Mouse (Mus musculus): ENCODE measurements around the gene Caml. TPM values are rescaled to one million over a fixed set of nuclear protein-coding genes. Genes with fewer than 3 reads are reported as not detected.

The Caml gene
- polyA plus RNA-seq, 1 experiment from 2014 or later: 44.0 TPM

DNA sequence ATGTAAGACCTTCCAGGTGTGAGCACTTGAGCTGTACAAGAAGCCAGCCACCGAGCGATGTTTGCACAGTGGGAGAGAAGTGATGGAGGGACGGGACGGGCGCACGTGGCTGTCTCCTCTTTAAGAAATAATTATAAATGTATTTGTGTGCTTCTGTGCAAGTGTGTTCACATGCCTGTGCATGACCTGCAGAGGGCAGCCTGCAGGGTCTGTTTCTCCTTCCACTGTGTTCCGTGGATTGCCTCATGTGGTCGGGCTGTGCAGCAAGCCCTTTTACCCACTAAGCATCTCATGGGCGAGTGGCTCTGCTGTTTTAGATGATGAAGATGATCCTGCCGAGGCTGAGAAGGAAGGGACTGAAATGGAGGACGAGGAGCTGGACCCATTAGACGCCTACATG is 27.3 kb downstream of the Caml start:
- WGBS: 87% methylated on average over 12 of the region's 12 CpGs
- ATAC-seq: no peak
- Histone ChIP-seq H3K4me1 (ENCODE audit: control insufficient read depth, insufficient read depth, low read length) (no peaks in the 10 kb centered on the region), H3K4me3 (ENCODE audit: low read length) (no peak overlapping the region), H3K27ac (ENCODE audit: low read length) (no peak overlapping the region), H3K36me3 (ENCODE audit: control insufficient read depth, insufficient read depth, low read length) (peaks cover 28% of the 10 kb centered on the region), H3K4me2 (ENCODE audit: low read depth, low read length) (no peak overlapping the region), H3K27me3 (replicated peaks; ENCODE audit: control insufficient read depth, insufficient read depth, low read length) (no peaks in the 10 kb centered on the region), H3K9me3 (ENCODE audit: control insufficient read depth, low read length) (no peaks in the 10 kb centered on the region), H3K9ac (ENCODE audit: low read depth, low read length) (no peak overlapping the region)

DNA sequence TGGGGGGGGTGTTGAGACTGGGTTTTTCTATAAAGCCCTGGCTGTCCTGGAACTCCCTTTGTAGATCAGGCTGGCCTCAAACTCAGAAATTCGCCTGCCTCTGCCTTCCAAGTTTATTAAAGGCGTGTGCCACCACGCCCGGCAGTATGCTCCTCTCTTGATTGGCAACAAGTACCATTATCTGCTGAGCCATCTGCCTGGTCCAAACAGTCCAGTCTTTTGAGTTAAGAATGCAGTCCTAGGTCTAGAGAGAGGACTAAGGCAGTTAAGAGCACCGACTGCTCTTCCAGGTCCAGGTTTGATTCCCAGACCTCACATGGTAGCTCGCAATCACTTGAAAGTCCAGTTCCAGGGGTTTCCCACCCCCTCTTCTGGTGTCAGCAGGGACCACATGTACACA is 28.2 kb downstream of the Caml start:
- peaks cover 20% of the 10 kb centered on the region for H3K36me3 ChIP-seq (ENCODE audit: control insufficient read depth, insufficient read depth, low read length)
- H3K27me3 ChIP-seq (replicated peaks; ENCODE audit: control insufficient read depth, insufficient read depth, low read length): no peaks in the 10 kb centered on the region
- no peak for ATAC-seq
- no peak overlapping the region for H3K4me3 ChIP-seq (ENCODE audit: low read length)
- H3K9ac ChIP-seq (ENCODE audit: low read depth, low read length): no peak overlapping the region
- H3K27ac ChIP-seq (ENCODE audit: low read length): no peak overlapping the region
- no peak overlapping the region for H3K4me2 ChIP-seq (ENCODE audit: low read depth, low read length)
- 87% methylated on average over 6 of the region's 6 CpGs for WGBS
- H3K9me3 ChIP-seq (ENCODE audit: control insufficient read depth, low read length): no peaks in the 10 kb centered on the region
- no peaks in the 10 kb centered on the region for H3K4me1 ChIP-seq (ENCODE audit: control insufficient read depth, insufficient read depth, low read length)

DNA sequence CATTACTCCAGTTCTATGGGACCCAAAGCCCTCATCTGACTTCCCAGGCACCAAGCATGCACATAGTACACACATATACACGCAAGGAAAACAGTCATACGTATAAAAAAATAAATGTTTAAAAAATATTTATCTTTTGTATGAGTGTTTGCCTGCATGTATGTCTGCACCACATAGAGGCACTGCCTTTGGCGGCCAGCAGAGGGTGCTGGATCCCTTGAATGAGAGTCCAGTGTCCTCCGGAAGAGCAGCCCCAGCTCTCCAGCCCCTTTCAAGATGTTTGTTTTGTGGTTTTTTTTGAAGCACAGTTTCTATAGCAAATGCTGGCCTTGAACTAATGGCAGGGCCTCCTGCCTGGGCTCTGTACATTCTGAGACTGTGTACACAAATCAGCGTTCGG is 45.7 kb downstream of the Caml start:
- WGBS: 80% methylated on average over 6 of the region's 6 CpGs
- no peaks in the 10 kb centered on the region for H3K27me3 ChIP-seq (replicated peaks; ENCODE audit: control insufficient read depth, insufficient read depth, low read length)
- H3K4me1 ChIP-seq (ENCODE audit: control insufficient read depth, insufficient read depth, low read length): no peaks in the 10 kb centered on the region
- H3K36me3 ChIP-seq (ENCODE audit: control insufficient read depth, insufficient read depth, low read length): peaks cover 57% of the 10 kb centered on the region
- H3K4me2 ChIP-seq (ENCODE audit: low read depth, low read length): no peak overlapping the region
- H3K9ac ChIP-seq (ENCODE audit: low read depth, low read length): no peak overlapping the region
- H3K4me3 ChIP-seq (ENCODE audit: low read length): no peak overlapping the region
- H3K9me3 ChIP-seq (ENCODE audit: control insufficient read depth, low read length): peaks cover 3% of the 10 kb centered on the region; the same call in 1 of the 2 replicates
- H3K27ac ChIP-seq (ENCODE audit: low read length): no peak overlapping the region
- ATAC-seq: no peak

DNA sequence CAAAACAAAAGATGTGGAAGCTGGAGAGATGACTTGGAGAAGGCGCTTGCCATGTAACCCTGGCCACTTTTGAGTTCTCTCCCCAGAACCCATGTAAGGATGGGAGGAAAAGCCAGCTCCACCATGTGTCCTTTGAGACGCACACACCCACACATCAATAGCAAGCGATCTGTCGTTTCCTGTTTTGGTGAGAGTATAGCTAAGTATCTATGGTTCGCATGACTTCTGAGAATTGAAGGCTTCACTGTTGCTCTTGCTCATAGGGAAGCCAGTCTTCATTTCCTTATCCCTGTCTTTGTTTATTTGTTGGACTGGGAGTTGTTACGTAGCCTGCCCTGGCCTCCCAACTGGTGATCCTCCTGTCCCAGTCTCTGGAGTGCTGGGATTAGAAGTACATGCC is 49.9 kb downstream of the Caml start:
- Histone ChIP-seq H3K9me3 (ENCODE audit: control insufficient read depth, low read length) (peaks cover 3% of the 10 kb centered on the region; the same call in 1 of the 2 replicates), H3K4me2 (ENCODE audit: low read depth, low read length) (no peak overlapping the region)
- WGBS: 91% methylated on average over 6 of the region's 6 CpGs

DNA sequence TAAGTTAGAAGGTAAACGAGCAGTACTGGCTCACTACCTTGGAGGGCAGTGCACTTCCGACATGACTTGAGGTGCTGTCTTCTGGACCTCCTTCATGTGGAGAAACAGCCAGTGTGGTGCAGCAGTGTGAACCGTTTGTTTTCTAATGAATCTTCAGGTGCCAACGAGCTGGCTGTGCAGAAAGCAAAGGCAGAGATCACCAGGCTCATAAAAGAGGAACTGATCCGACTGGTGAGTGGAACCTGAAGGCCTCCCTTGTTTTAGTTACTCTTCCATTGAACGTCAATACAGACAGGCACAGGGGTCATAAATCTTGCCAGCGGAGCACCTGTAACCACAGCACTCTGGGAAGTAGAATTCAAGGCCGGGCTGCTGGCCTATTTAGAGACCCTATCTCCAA is 54.6 kb downstream of the Caml start:
- Histone ChIP-seq H3K9me3 (ENCODE audit: control insufficient read depth, low read length) (no peaks in the 10 kb centered on the region), H3K27me3 (replicated peaks; ENCODE audit: control insufficient read depth, insufficient read depth, low read length) (no peaks in the 10 kb centered on the region), H3K4me2 (ENCODE audit: low read depth, low read length) (no peak overlapping the region), H3K9ac (ENCODE audit: low read depth, low read length) (no peak overlapping the region), H3K27ac (ENCODE audit: low read length) (no peak overlapping the region), H3K4me1 (ENCODE audit: control insufficient read depth, insufficient read depth, low read length) (no peaks in the 10 kb centered on the region), H3K4me3 (ENCODE audit: low read length) (no peak overlapping the region), H3K36me3 (ENCODE audit: control insufficient read depth, insufficient read depth, low read length) (peaks cover 16% of the 10 kb centered on the region)
- no peak for ATAC-seq
- WGBS: 53% methylated on average over 8 of the region's 8 CpGs

More for the DNA sequence above, 49.9 kb downstream of the Caml start:
- ATAC-seq: no peak
- Histone ChIP-seq H3K4me1 (ENCODE audit: control insufficient read depth, insufficient read depth, low read length) (no peaks in the 10 kb centered on the region), H3K36me3 (ENCODE audit: control insufficient read depth, insufficient read depth, low read length) (peaks cover 39% of the 10 kb centered on the region), H3K4me3 (ENCODE audit: low read length) (no peak overlapping the region), H3K27ac (ENCODE audit: low read length) (no peak overlapping the region), H3K27me3 (replicated peaks; ENCODE audit: control insufficient read depth, insufficient read depth, low read length) (no peaks in the 10 kb centered on the region), H3K9ac (ENCODE audit: low read depth, low read length) (no peak overlapping the region)

Other genes with a start within 250 kb of the Caml start
- gene Slc34a1, start 224.8 kb upstream of the Caml start, polyA plus RNA-seq (2015; fragmentation: Nextera tagmentation; extraction: Ambion mirVana): 0.07 TPM in 1 of 2 replicates, not detected in the other
- gene Pfn3, start 207.8 kb upstream of the Caml start, polyA plus RNA-seq (2015; fragmentation: Nextera tagmentation; extraction: Ambion mirVana): not detected in 2 replicates
- 1.1 and 4.0 TPM in 2 replicates for gene F12, start 196.2 kb upstream of the Caml start, polyA plus RNA-seq (2015; fragmentation: Nextera tagmentation; extraction: Ambion mirVana)
- gene Grk6, start 177.9 kb upstream of the Caml start, polyA plus RNA-seq (2015; fragmentation: Nextera tagmentation; extraction: Ambion mirVana): 13.6 and 16.2 TPM in 2 replicates
- gene Prr7, start 158.7 kb upstream of the Caml start, polyA plus RNA-seq (2015; fragmentation: Nextera tagmentation; extraction: Ambion mirVana): 0.10 and 0.18 TPM in 2 replicates
- gene Dbn1, start 134.9 kb upstream of the Caml start, polyA plus RNA-seq (2015; fragmentation: Nextera tagmentation; extraction: Ambion mirVana): 88.4 and 91.2 TPM in 2 replicates
- gene Pdlim7, start 109.3 kb upstream of the Caml start, polyA plus RNA-seq (2015; fragmentation: Nextera tagmentation; extraction: Ambion mirVana): 189 and 200 TPM in 2 replicates
- gene Dok3, start 93.7 kb upstream of the Caml start, polyA plus RNA-seq (2015; fragmentation: Nextera tagmentation; extraction: Ambion mirVana): 2.7 and 3.0 TPM in 2 replicates
- gene Ddx41, start 86.3 kb upstream of the Caml start, polyA plus RNA-seq (2015; fragmentation: Nextera tagmentation; extraction: Ambion mirVana): 50.5 and 54.8 TPM in 2 replicates
- gene Fam193b, start 51.9 kb upstream of the Caml start, polyA plus RNA-seq (2015; fragmentation: Nextera tagmentation; extraction: Ambion mirVana): 21.2 and 22.5 TPM in 2 replicates
- 121 and 131 TPM in 2 replicates for gene Tmed9, start 49.3 kb upstream of the Caml start, polyA plus RNA-seq (2015; fragmentation: Nextera tagmentation; extraction: Ambion mirVana)
- 20.7 and 21.6 TPM in 2 replicates for gene B4galt7, start 23.1 kb upstream of the Caml start, polyA plus RNA-seq (2015; fragmentation: Nextera tagmentation; extraction: Ambion mirVana)
- 26.7 and 27.2 TPM in 2 replicates for gene Ddx46, start 12.0 kb downstream of the Caml start, polyA plus RNA-seq (2015; fragmentation: Nextera tagmentation; extraction: Ambion mirVana)
- gene B230219D22Rik, start 70.1 kb downstream of the Caml start, polyA plus RNA-seq (2015; fragmentation: Nextera tagmentation; extraction: Ambion mirVana): 34.3 and 34.8 TPM in 2 replicates
- 67.7 and 71.3 TPM in 2 replicates for gene Txndc15, start 91.6 kb downstream of the Caml start, polyA plus RNA-seq (2015; fragmentation: Nextera tagmentation; extraction: Ambion mirVana)
- 71.9 and 72.3 TPM in 2 replicates for gene Pcbd2, start 104.4 kb downstream of the Caml start, polyA plus RNA-seq (2015; fragmentation: Nextera tagmentation; extraction: Ambion mirVana)
- gene Catsper3, start 161.6 kb downstream of the Caml start, polyA plus RNA-seq (2015; fragmentation: Nextera tagmentation; extraction: Ambion mirVana): 0.13 TPM in 1 of 2 replicates, not detected in the other
- gene Pitx1, start 213.2 kb downstream of the Caml start, polyA plus RNA-seq (2015; fragmentation: Nextera tagmentation; extraction: Ambion mirVana): 9.0 and 9.1 TPM in 2 replicates

Measured in intestine, embryonic 16.5 days (tissue).